Mouse (Mus musculus) hindbrain, embryonic 16.5 days (tissue): ENCODE results near the gene Npy5r. TPM values are rescaled to one million over a fixed set of nuclear protein-coding genes. Genes with fewer than 3 reads are reported as not detected.

Experiments used
- ATAC-seq: fragments of 200-750 bp; cut with Nextera tagmentation; 2 replicates; pipeline ENCODE4 v1.8.0; 2017; ENCODE audit warnings: moderate TSS enrichment, moderate library complexity
- H3K27ac ChIP-seq: fragments of 300-500 bp; sonication (generic); 2 replicates; pipeline ENCODE4 v1.5.1; 2014; ENCODE audit warnings: low read depth, mild to moderate bottlenecking, control low read depth, low read length, moderate library complexity
- H3K27me3 ChIP-seq: fragments of 300-500 bp; sonication (generic); replicated peaks from 2 replicates; pipeline ENCODE4 v1.6.1; 2014; ENCODE audit warnings: low read length; ENCODE audit not compliant: control insufficient read depth, insufficient read depth
- H3K36me3 ChIP-seq: fragments of 300-500 bp; sonication (generic); 2 replicates; pipeline ENCODE4 v1.6.1; 2014; ENCODE audit warnings: mild to moderate bottlenecking, low read length, moderate library complexity, mixed read lengths; ENCODE audit not compliant: control insufficient read depth, insufficient read depth
- H3K4me1 ChIP-seq: fragments of 300-500 bp; sonication (generic); 2 replicates; pipeline ENCODE4 v1.6.1; 2014; ENCODE audit warnings: low read depth, low read length; ENCODE audit not compliant: control insufficient read depth, insufficient read depth
- H3K4me2 ChIP-seq: fragments of 300-500 bp; sonication (generic); 2 replicates; pipeline ENCODE4 v1.6.1; 2014; ENCODE audit warnings: mild to moderate bottlenecking, low read length, control low read depth, moderate library complexity
- H3K4me3 ChIP-seq: fragments of 300-500 bp; sonication (generic); 2 replicates; pipeline ENCODE4 v1.5.1; 2014; ENCODE audit warnings: mild to moderate bottlenecking, low read length, control low read depth, moderate library complexity
- H3K9ac ChIP-seq: fragments of 300-500 bp; sonication (generic); 2 replicates; pipeline ENCODE4 v1.6.1; 2014; ENCODE audit warnings: low read depth, mild to moderate bottlenecking, control low read depth, low read length, moderate library complexity
- H3K9me3 ChIP-seq: fragments of 300-500 bp; sonication (generic); 2 replicates; pipeline ENCODE4 v1.6.1; 2014; ENCODE audit warnings: mild to moderate bottlenecking, low read length, moderate library complexity; ENCODE audit not compliant: control insufficient read depth
- WGBS: fragments of 180-500 bp; shearing (Covaris S2); extraction: QIAGEN DNeasy Blood & Tissue Kit; methylation state at CpG from one replicate; pipeline ENCODE4 v1.1.7; 2014; 5-methylcytosine and 5-hydroxymethylcytosine counted together
- polyA plus RNA-seq: library from polyadenylated mRNA; unstranded; fragments of >200 nt; fragmentation: Nextera tagmentation; extraction: Ambion mirVana; gene quantifications from 2 replicates; pipeline ENCODE4 v1.2.1, GENCODE M21; 2015

The Npy5r gene
- 2.4 and 3.1 TPM in 2 replicates for polyA plus RNA-seq

GRCm38 (mm10) chr8:66687511-66688329 lies at the start of gene Npy5r:
Npy5r (minus strand) TSS chr8:66688128.
- WGBS, result 3% methylated on average over 40 of the region's 43 CpGs
- Histone ChIP-seq H3K4me1 (no peaks in the 10 kb centered on the region), H3K9me3 (no peaks in the 10 kb centered on the region), H3K4me2 (peak within 1 kb of the TSS; percentile 81), H3K9ac (peak within 1 kb of the TSS; percentile 77), H3K36me3 (no peaks in the 10 kb centered on the region), H3K4me3 (peak within 1 kb of the TSS; percentile 53), H3K27ac (no peak within 1 kb of the TSS; the same call in 1 of the 2 replicates), H3K27me3 (0 out of 2 replicates have a peak, but pooled peaks cover 2% of the 10 kb centered on the region)
- peak; percentile 85 for ATAC-seq

- H3K27me3 ChIP-seq, result no peaks in the 10 kb centered on the region
- H3K9ac ChIP-seq, result no peak overlapping the region
- no peak overlapping the region for H3K4me3 ChIP-seq
- no peaks in the 10 kb centered on the region for H3K9me3 ChIP-seq
- H3K4me1 ChIP-seq, result no peaks in the 10 kb centered on the region
- no peak for ATAC-seq
- 47% methylated on average over 5 of the region's 5 CpGs for WGBS
- no peak overlapping the region for H3K4me2 ChIP-seq
- H3K36me3 ChIP-seq, result no peaks in the 10 kb centered on the region
- H3K27ac ChIP-seq, result no peak overlapping the region
These were observed 44.0 kb upstream of the Npy5r start for GRCm38 (mm10) chr8:66731957-66732356.

GRCm38 (mm10) chr8:66729446-66729845 lies 41.5 kb upstream of the Npy5r start:
- Histone ChIP-seq H3K27me3 (no peaks in the 10 kb centered on the region), H3K9me3 (no peaks in the 10 kb centered on the region), H3K27ac (no peak overlapping the region), H3K9ac (no peak overlapping the region), H3K36me3 (no peaks in the 10 kb centered on the region), H3K4me3 (no peak overlapping the region), H3K4me1 (no peaks in the 10 kb centered on the region), H3K4me2 (no peak overlapping the region)
- ATAC-seq, result no peak
- 23% methylated on average over 7 of the region's 7 CpGs for WGBS

- Histone ChIP-seq H3K9me3 (no peaks in the 10 kb centered on the region), H3K27me3 (no peaks in the 10 kb centered on the region), H3K9ac (no peak overlapping the region), H3K4me3 (no peak overlapping the region), H3K4me2 (no peak overlapping the region), H3K27ac (no peak overlapping the region), H3K36me3 (no peaks in the 10 kb centered on the region), H3K4me1 (no peaks in the 10 kb centered on the region)
- ATAC-seq, result no peak
- WGBS, result 87% methylated on average over 2 of the region's 2 CpGs
These were observed 34.9 kb upstream of the Npy5r start for GRCm38 (mm10) chr8:66722835-66723234.

- H3K27ac ChIP-seq, result no peak overlapping the region
- H3K4me3 ChIP-seq, result no peak overlapping the region
- no peak overlapping the region for H3K9ac ChIP-seq
- H3K4me2 ChIP-seq, result no peak overlapping the region
- H3K9me3 ChIP-seq, result no peaks in the 10 kb centered on the region
- no peaks in the 10 kb centered on the region for H3K27me3 ChIP-seq
- no peaks in the 10 kb centered on the region for H3K4me1 ChIP-seq
- 84% methylated on average over 7 of the region's 7 CpGs for WGBS
- H3K36me3 ChIP-seq, result no peaks in the 10 kb centered on the region
- no peak for ATAC-seq
These were observed 26.5 kb upstream of the Npy5r start for GRCm38 (mm10) chr8:66714324-66714975.

GRCm38 (mm10) chr8:66698782-66699181 lies 10.9 kb upstream of the Npy5r start:
- H3K4me1 ChIP-seq, result peaks cover 4% of the 10 kb centered on the region
- H3K27me3 ChIP-seq, result peaks cover 3% of the 10 kb centered on the region; the same call in 1 of the 2 replicates
- ATAC-seq, result no peak
- no peaks in the 10 kb centered on the region for H3K36me3 ChIP-seq
- 70% methylated on average over 7 of the region's 7 CpGs for WGBS
- H3K9ac ChIP-seq, result no peak overlapping the region
- H3K4me2 ChIP-seq, result peak overlapping the region; percentile 62
- no peaks in the 10 kb centered on the region for H3K9me3 ChIP-seq
- H3K27ac ChIP-seq, result no peak overlapping the region
- peak overlapping the region; percentile 54 for H3K4me3 ChIP-seq

- Histone ChIP-seq H3K9me3 (no peaks in the 10 kb centered on the region), H3K4me3 (peak overlapping the region; percentile 54), H3K27ac (no peak overlapping the region), H3K36me3 (no peaks in the 10 kb centered on the region), H3K4me2 (peak overlapping the region; percentile 62), H3K9ac (peak overlapping the region; percentile 62; the same call in 1 of the 2 replicates), H3K27me3 (peaks cover 3% of the 10 kb centered on the region; the same call in 1 of the 2 replicates), H3K4me1 (peaks cover 4% of the 10 kb centered on the region)
- 5% methylated on average over 7 of the region's 7 CpGs for WGBS
- peak; percentile 19; the same call in 1 of the 2 replicates for ATAC-seq
These were observed 10.1 kb upstream of the Npy5r start for GRCm38 (mm10) chr8:66698011-66698410.

GRCm38 (mm10) chr8:66696970-66697843 lies 9.3 kb upstream of the Npy5r start, which contains the start of gene Npy1r:
Npy1r (plus strand) TSS chr8:66697192.
- Histone ChIP-seq H3K27ac (no peak within 1 kb of the TSS), H3K4me3 (peak within 1 kb of the TSS; percentile 54), H3K4me2 (peak within 1 kb of the TSS; percentile 62), H3K9me3 (no peaks in the 10 kb centered on the region), H3K27me3 (peaks cover 3% of the 10 kb centered on the region; the same call in 1 of the 2 replicates), H3K4me1 (peaks cover 4% of the 10 kb centered on the region), H3K9ac (peak within 1 kb of the TSS; percentile 62), H3K36me3 (no peaks in the 10 kb centered on the region)
- peak; percentile 85 for ATAC-seq
- WGBS, result under 1% methylated on average over 30 of the region's 30 CpGs
